Comparison of ENCODE assay signal across 14 mouse cellular contexts in the genomic region with DNA sequence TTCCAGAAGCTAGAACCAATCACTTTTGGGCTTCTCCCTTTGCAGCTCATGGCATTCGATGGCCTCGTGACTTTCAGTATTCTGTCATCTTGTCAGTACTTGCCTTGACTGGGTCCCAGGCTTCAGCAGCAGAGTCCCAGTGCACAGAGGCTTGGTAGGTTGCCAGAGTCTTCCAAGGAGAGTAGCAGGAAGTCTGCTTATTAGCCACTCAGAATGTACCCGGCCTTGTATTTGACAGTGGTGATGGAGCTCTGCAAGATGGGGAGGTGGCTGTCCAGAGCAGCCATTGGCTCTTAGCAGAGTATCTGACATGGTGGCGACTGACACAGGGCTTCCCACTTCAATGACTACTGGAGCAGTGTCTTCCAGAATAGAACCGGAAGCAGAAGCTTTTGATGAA.
DNase-seq lines count a peak whose midpoint lies in the region; ATAC-seq and TF ChIP-seq lines count a peak whose summit lies in the region.
"Had no signal": no experiment of that assay in that cellular context is flagged by ENCODE, and none has a peak within 500 bp of the region (broad histone marks: within the 10 kb centered on the region; RNA-seq: fewer than 3 reads in every experiment).

No protein-coding gene starts in this region.

- 67% methylated on average over 5 of the region's 5 CpGs for WGBS in stomach, embryonic 14.5 days
- WGBS in stomach, postnatal 0 days, result 66% methylated on average over 5 of the region's 5 CpGs

- H3K27me3 ChIP-seq in stomach, embryonic 14.5 days (ENCODE audit: control insufficient read depth, insufficient read depth, low read length), result no peaks in the 10 kb centered on the region
- no peaks in the 10 kb centered on the region for H3K27me3 ChIP-seq in stomach, postnatal 0 days (ENCODE audit: control insufficient read depth, insufficient read depth, low read length)
- H3K27me3 ChIP-seq: hindbrain, embryonic 15.5 days; megakaryocyte, embryonic 14.5 days; neural tube, embryonic 13.5 days had no signal

- DNase-seq in stomach, postnatal 0 days (ENCODE audit: low spot score), result no peak
- DNase-seq in heart, postnatal 4 days, result peak; percentile 64
- DNase-seq in kidney, postnatal 36 days, result peak; percentile 34 to 39
- DNase-seq in urinary bladder, postnatal 4 days (ENCODE audit: low spot score in 2 of 2), result no peak
- DNase-seq in cerebellum, postnatal 36 days, result no peak
- DNase-seq in gastrocnemius, adult 8-10 months (ENCODE audit: low spot score in 2 of 2), result no peak
- DNase-seq in testis, postnatal 10 days (ENCODE audit: low spot score), result no peak
- DNase-seq: cerebellum, adult 9-10 months; right cerebral cortex, postnatal 4 days had no signal

- peak overlapping the region; percentile 59; the same call in 1 of the 2 replicates for H3K27ac ChIP-seq in stomach, embryonic 14.5 days (ENCODE audit: low read length)
- H3K27ac ChIP-seq in stomach, postnatal 0 days (replicated peaks), result no peak overlapping the region
- H3K27ac ChIP-seq: hindbrain, embryonic 15.5 days; neural tube, embryonic 13.5 days had no signal

- TF ChIP-seq EP300 in stomach, postnatal 0 days (optimal IDR thresholded peaks at IDR 0.05), result no peak

- TF ChIP-seq CTCF in stomach, postnatal 0 days (IDR thresholded peaks at IDR 0.05; ENCODE audit: low read depth), result no peak

- no peaks in the 10 kb centered on the region for H3K9me3 ChIP-seq in stomach, embryonic 14.5 days (ENCODE audit: control insufficient read depth, low read depth, low read length)
- H3K9me3 ChIP-seq in stomach, postnatal 0 days (ENCODE audit: control insufficient read depth, low read length), result no peaks in the 10 kb centered on the region
- H3K9me3 ChIP-seq: hindbrain, embryonic 15.5 days; neural tube, embryonic 13.5 days had no signal

- H3K9ac ChIP-seq in stomach, embryonic 14.5 days (replicated peaks; ENCODE audit: low read depth, low read length), result no peak overlapping the region
- H3K9ac ChIP-seq in stomach, postnatal 0 days (ENCODE audit: low read length), result no peak overlapping the region
- H3K9ac ChIP-seq: hindbrain, embryonic 15.5 days; neural tube, embryonic 13.5 days had no signal

- H3K36me3 ChIP-seq in stomach, embryonic 14.5 days (ENCODE audit: control insufficient read depth, insufficient read depth, low read length), result no peaks in the 10 kb centered on the region
- H3K36me3 ChIP-seq in stomach, postnatal 0 days (ENCODE audit: control insufficient read depth, insufficient read depth, low read length), result no peaks in the 10 kb centered on the region
- H3K36me3 ChIP-seq: hindbrain, embryonic 15.5 days; neural tube, embryonic 13.5 days had no signal

- H3K4me3 ChIP-seq in stomach, embryonic 14.5 days (ENCODE audit: low read depth, low read length), result no peak overlapping the region
- H3K4me3 ChIP-seq in stomach, postnatal 0 days (ENCODE audit: low read depth, low read length), result no peak overlapping the region
- H3K4me3 ChIP-seq: hindbrain, embryonic 15.5 days; megakaryocyte, embryonic 14.5 days; neural tube, embryonic 13.5 days had no signal

- peak; percentile 21; the same call in 1 of the 2 replicates for ATAC-seq in stomach, embryonic 14.5 days (ENCODE audit: insufficient number of reproducible peaks, insufficient read depth, low FRiP score, low read depth)
- ATAC-seq in stomach, postnatal 0 days (ENCODE audit: low FRiP score, low TSS enrichment), result no peak
- ATAC-seq: activated CD4-positive, CD25-positive, alpha-beta regulatory T cell, adult 4 months had no signal

- 0 out of 2 replicates have a peak, but pooled peaks cover under 1% of the 10 kb centered on the region for H3K4me1 ChIP-seq in stomach, embryonic 14.5 days (ENCODE audit: control insufficient read depth, insufficient read depth, low read length)
- H3K4me1 ChIP-seq in stomach, postnatal 0 days (replicated peaks; ENCODE audit: control insufficient read depth, insufficient read depth), result 0 out of 2 replicates have a peak, but pooled peaks cover 4% of the 10 kb centered on the region
- H3K4me1 ChIP-seq: megakaryocyte, embryonic 14.5 days; neural tube, embryonic 13.5 days had no signal

- H3K4me2 ChIP-seq in stomach, embryonic 14.5 days (replicated peaks; ENCODE audit: low read depth, low read length), result no peak overlapping the region
- H3K4me2 ChIP-seq in stomach, postnatal 0 days (replicated peaks; ENCODE audit: low read depth), result no peak overlapping the region
- H3K4me2 ChIP-seq: hindbrain, embryonic 15.5 days; neural tube, embryonic 13.5 days had no signal

Comparison
In these comparisons a context has a peak if more than half of its experiments do, and no peak if none do; other contexts are left out.
1. DNase-seq: peak in heart, postnatal 4 days (single experiment) and kidney, postnatal 36 days (2 of 2); none in stomach, postnatal 0 days (single experiment), urinary bladder, postnatal 4 days (0 of 2), cerebellum, postnatal 36 days (0 of 2), gastrocnemius, adult 8-10 months (0 of 2) and testis, postnatal 10 days (single experiment).